25 mouse cellular contexts compared by ENCODE assay signal in the genomic region with DNA sequence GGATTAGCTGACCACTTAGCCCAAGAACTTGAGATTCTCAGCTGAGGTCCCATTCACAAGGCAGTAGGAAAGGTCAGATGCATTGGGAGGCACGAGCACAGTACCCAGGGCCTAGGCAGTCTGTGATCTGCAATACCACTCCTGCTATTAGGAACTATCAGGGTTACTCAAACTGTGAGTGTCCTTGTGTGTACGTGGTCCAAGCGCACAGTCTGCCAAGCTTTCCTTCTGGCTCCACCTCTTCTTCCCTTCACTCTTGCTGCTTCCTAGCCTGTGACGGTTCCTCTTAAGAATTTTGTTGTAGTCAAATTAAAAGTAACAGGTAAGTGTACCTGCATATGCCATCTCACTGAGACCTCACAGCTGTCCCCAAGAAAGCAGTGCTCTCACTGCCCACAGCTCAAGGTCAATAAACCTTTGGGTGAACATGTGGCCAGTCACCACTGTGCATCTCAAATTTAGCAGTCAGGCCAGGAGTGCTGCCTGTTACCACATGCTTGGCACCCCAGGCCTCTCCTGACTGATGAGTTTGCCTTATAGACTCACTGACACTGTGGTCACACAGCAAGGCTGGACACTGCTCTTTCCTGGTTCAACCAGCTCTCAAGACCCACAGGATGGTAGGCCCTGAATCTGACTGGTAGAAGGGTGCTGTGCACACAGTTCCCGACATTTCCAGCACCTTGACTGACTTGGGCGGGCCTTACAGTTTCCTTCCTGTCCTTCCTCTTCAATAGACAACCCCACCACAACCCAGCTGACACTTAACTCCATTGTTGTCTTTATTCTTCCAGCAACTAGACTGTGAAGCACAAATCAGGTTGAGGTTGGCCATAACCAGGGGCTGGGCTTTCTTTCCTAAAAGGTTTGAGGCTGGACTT. TPM values are rescaled to one million over a fixed set of nuclear protein-coding genes. Genes with fewer than 3 reads are reported as not detected.
DNase-seq lines count a peak whose midpoint lies in the region; TF ChIP-seq lines count a peak whose summit lies in the region.
"Had no signal": no experiment of that assay in that cellular context is flagged by ENCODE, and none has a peak within 500 bp of the region (broad histone marks: within the 10 kb centered on the region; RNA-seq: fewer than 3 reads in every experiment).

No protein-coding gene starts in this region.

- no peaks in the 10 kb centered on the region for H3K9me3 ChIP-seq in heart, embryonic 10.5 days
- H3K9me3 ChIP-seq: embryonic facial prominence, embryonic 15.5 days; limb, embryonic 10.5 days; liver, embryonic 13.5 days; lung, embryonic 15.5 days; midbrain, embryonic 15.5 days; neural tube, embryonic 15.5 days had no signal

- 82% methylated on average over 6 of the region's 6 CpGs for WGBS in heart, embryonic 10.5 days
- 52% methylated on average over 6 of the region's 6 CpGs for WGBS in kidney, adult 2 months

- peaks cover 34% of the 10 kb centered on the region for H3K4me1 ChIP-seq in heart, embryonic 10.5 days
- H3K4me1 ChIP-seq in kidney, adult 2 months (ENCODE audit: control insufficient read depth, insufficient read depth, low read length) = peaks cover 35% of the 10 kb centered on the region

- no peak overlapping the region for H3K4me3 ChIP-seq in heart, embryonic 10.5 days
- H3K4me3 ChIP-seq in kidney, adult 2 months (ENCODE audit: insufficient read depth, low read depth, low read length) = no peak overlapping the region
- H3K4me3 ChIP-seq: embryonic facial prominence, embryonic 15.5 days; limb, embryonic 10.5 days; liver, embryonic 13.5 days; lung, embryonic 15.5 days; midbrain, embryonic 15.5 days; myocyte; neural tube, embryonic 15.5 days had no signal

- peak; percentile 57 to 82 for DNase-seq in adrenal gland, adult (ENCODE audit: inconsistent age in 2 of 2, low spot score in 1 of 2)
- no peak for DNase-seq in adrenal gland, postnatal 4 days (ENCODE audit: low spot score in 2 of 2)
- peak; percentile 93 for DNase-seq in heart, adult 11 months
- DNase-seq in heart, embryonic 10.5 days (ENCODE audit: low spot score) = no peak
- DNase-seq in kidney, adult 2 months = no peak
- DNase-seq in kidney, postnatal 14 days = no peak
- peak; percentile 29 for DNase-seq in thymus, postnatal 0 days (ENCODE audit: low spot score)
- DNase-seq in thymus, postnatal 10 days (ENCODE audit: low spot score in 2 of 2) = no peak
- DNase-seq: cerebellum, adult 11-12 months; cerebellum, postnatal 36 days; kidney, adult 9 months; kidney, postnatal 36 days; liver, embryonic 13.5 days; lung, postnatal 4 days; right cerebral cortex, postnatal 25 days; thymus, adult 2 months had no signal

- no peak for TF ChIP-seq POLR2A in kidney, adult 2 months (IDR thresholded peaks at IDR 0.05; ENCODE audit: low read depth, low read length)

- no peaks in the 10 kb centered on the region for H3K27me3 ChIP-seq in heart, embryonic 10.5 days (ENCODE audit: insufficient read depth, poor library complexity, severe bottlenecking)
- no peaks in the 10 kb centered on the region for H3K27me3 ChIP-seq in kidney, adult 2 months (replicated peaks; ENCODE audit: control insufficient read depth, insufficient read depth, low read length)
- H3K27me3 ChIP-seq: embryonic facial prominence, embryonic 15.5 days; liver, embryonic 13.5 days; lung, embryonic 15.5 days; midbrain, embryonic 15.5 days; neural tube, embryonic 15.5 days; Patski had no signal

- no peak overlapping the region for H3K27ac ChIP-seq in heart, embryonic 10.5 days
- peak overlapping the region; percentile 42; the same call in 1 of the 2 replicates for H3K27ac ChIP-seq in kidney, adult 2 months (ENCODE audit: insufficient read depth, low read depth, low read length)
- H3K27ac ChIP-seq: embryonic facial prominence, embryonic 15.5 days; limb, embryonic 10.5 days; lung, embryonic 15.5 days; midbrain, embryonic 15.5 days; neural tube, embryonic 15.5 days had no signal

- peaks cover 31% of the 10 kb centered on the region for H3K36me3 ChIP-seq in heart, embryonic 10.5 days
- no peaks in the 10 kb centered on the region for H3K36me3 ChIP-seq in kidney, adult 2 months (ENCODE audit: control insufficient read depth, insufficient read depth, low read length)

- no peak for TF ChIP-seq CTCF in kidney, adult 2 months (conservative IDR thresholded peaks at IDR 0.05; ENCODE audit: insufficient read depth, insufficient read length, low read depth, low read length)

RNA-seq across cellular contexts. Expression of a gene that starts 5.3 kb away (rescaled TPM):
- 10 to 100 TPM; 30.1 to 32.2 TPM for total RNA-seq in adrenal gland, postnatal 4 days (2021)
- polyA plus RNA-seq in heart, embryonic 10.5 days (2016; fragmentation: Nextera tagmentation; extraction: Ambion mirVana) = 1.2 and 1.9 TPM in 2 replicates
- polyA plus RNA-seq in kidney, adult 2 months (2012; rRNA removed) = 17.0 and 18.7 TPM in 2 replicates
- 1.7 and 1.9 TPM in 2 replicates for polyA plus RNA-seq in thymus, postnatal 0 days (2015; fragmentation: Nextera tagmentation; extraction: Ambion mirVana)

RNA-seq across cellular contexts. Expression of a gene that starts 5.6 kb away (rescaled TPM):
- total RNA-seq in adrenal gland, postnatal 4 days (2021) = under 1 TPM; 0.20 to 0.42 TPM
- polyA plus RNA-seq in heart, embryonic 10.5 days (2016; fragmentation: Nextera tagmentation; extraction: Ambion mirVana) = 0.33 and 0.62 TPM in 2 replicates
- polyA plus RNA-seq in kidney, adult 2 months (2012; rRNA removed) = 0.26 and 0.28 TPM in 2 replicates
- polyA plus RNA-seq in thymus, postnatal 0 days (2015; fragmentation: Nextera tagmentation; extraction: Ambion mirVana) = 0.22 and 0.25 TPM in 2 replicates
- polyA plus RNA-seq: activated CD4-positive, CD25-positive, alpha-beta regulatory T cell, adult 4 months; CD4-positive, CD25-positive, alpha-beta regulatory T cell, adult 4 months had no signal

RNA-seq across cellular contexts. Expression of a gene that starts 14.0 kb away (rescaled TPM):
- 10 to 100 TPM; 66.7 to 70.8 TPM for total RNA-seq in adrenal gland, postnatal 4 days (2021)
- 69.8 and 74.4 TPM in 2 replicates for polyA plus RNA-seq in heart, embryonic 10.5 days (2016; fragmentation: Nextera tagmentation; extraction: Ambion mirVana)
- 30.5 and 38.4 TPM in 2 replicates for polyA plus RNA-seq in kidney, adult 2 months (2012; rRNA removed)
- polyA plus RNA-seq in thymus, postnatal 0 days (2015; fragmentation: Nextera tagmentation; extraction: Ambion mirVana) = 59.3 and 63.6 TPM in 2 replicates

Comparison
In these comparisons a context has a peak if more than half of its experiments do, and no peak if none do; other contexts are left out.
1. DNase-seq: peak in adrenal gland, adult (2 of 2), heart, adult 11 months (single experiment) and thymus, postnatal 0 days (single experiment); none in adrenal gland, postnatal 4 days (0 of 2), heart, embryonic 10.5 days (single experiment), kidney, adult 2 months (single experiment), kidney, postnatal 14 days (single experiment) and thymus, postnatal 10 days (0 of 2).